Mouse (Mus musculus) kidney, adult 2 months (tissue): ENCODE measurements around the gene Slc5a10.

Source experiments
- CTCF ChIP-seq: fragments of 200-500 bp; conservative IDR thresholded peaks from 2 replicates; pipeline ENCODE4 v1.5.1; 2011; ENCODE audit warnings: low read depth, mild to moderate bottlenecking, control low read depth, low read length, moderate library complexity, mixed read lengths; ENCODE audit not compliant: insufficient read depth, insufficient read length
- POLR2A ChIP-seq: fragments of 200-500 bp; IDR thresholded peaks from one replicate; pipeline ENCODE4 v1.6.1; 2011; ENCODE audit warnings: low read depth, low read length, control low read depth

DNA sequence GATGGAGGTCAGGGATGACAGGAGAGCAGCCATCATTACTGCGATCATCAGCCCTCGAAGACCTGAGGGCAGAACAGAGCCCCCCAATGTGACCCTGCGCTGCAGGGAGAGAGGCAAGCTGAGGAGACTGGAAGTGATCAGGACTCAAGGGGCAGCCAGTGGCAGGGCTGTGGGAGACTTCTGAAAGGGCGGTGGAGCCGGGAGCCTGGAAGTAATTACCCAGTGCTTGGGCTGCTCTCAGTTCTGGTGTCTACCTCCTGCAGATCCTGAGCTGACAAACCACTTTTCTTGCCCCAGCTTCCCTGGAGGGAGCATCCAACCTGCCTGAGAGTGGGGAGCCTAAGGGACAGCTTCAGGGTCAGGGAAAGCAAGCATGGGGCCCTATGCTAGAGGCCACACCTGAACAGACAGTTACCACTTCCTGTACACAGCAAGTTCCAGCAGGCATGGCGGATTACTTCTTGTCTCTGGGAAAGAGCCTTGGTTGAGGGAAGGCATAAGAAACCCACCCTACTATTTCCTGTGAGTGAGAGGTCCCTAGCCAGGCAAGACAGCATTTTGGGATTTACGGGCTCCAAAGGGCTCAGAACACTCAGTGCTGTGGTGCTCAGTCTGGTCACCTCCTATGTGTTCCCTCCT, 44.3 kb downstream of the Slc5a10 start:
- TF ChIP-seq CTCF: no peak
- no peak for TF ChIP-seq POLR2A
